Mouse (Mus musculus): ENCODE data around the gene Rrm1. TPM values are rescaled to one million over a fixed set of nuclear protein-coding genes. Genes with fewer than 3 reads are reported as not detected.
"Not testable (repeated sequence)": the region's sequence is repeated elsewhere in the genome, so short reads cannot be mapped to it uniquely, and the experiment has no call there.

The Rrm1 gene
- total RNA-seq, 4 experiments from 2014 or later, result 12.1 to 14.6 (median 13.2) TPM

- no peak for DNase-seq (ENCODE audit: low spot score in 2 of 2)
These were observed 35.9 kb downstream of the Rrm1 start for GRCm38 (mm10) chr7:102477377-102477776.

GRCm38 (mm10) chr7:102478425-102478824, 36.9 kb downstream of the Rrm1 start:
- no peak for DNase-seq (ENCODE audit: low spot score in 2 of 2)

DNA sequence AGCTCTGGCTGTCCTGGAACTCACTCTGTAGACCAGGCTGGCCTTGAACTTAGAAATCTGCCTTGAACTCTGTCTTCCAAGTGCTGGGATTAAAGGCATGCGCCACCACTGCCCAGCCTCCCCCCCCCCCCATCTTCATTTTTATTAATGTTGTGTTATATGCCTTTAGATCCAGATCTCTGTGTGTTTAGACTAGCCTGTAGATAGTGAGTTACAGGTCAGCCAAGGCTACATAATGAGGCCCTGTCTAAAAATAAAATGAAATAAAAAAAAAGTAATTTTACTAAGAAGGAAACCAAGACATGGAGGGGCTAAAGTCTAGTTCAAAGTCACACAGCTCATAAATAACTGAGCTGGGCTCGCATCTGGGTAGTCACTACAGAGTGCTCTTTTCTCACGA, 37.4 kb downstream of the Rrm1 start:
- DNase-seq (ENCODE audit: low spot score in 2 of 2), result no peak

GRCm38 (mm10) chr7:102479368-102480078, 38.0 kb downstream of the Rrm1 start:
- no peak for DNase-seq (ENCODE audit: low spot score in 2 of 2)

DNA sequence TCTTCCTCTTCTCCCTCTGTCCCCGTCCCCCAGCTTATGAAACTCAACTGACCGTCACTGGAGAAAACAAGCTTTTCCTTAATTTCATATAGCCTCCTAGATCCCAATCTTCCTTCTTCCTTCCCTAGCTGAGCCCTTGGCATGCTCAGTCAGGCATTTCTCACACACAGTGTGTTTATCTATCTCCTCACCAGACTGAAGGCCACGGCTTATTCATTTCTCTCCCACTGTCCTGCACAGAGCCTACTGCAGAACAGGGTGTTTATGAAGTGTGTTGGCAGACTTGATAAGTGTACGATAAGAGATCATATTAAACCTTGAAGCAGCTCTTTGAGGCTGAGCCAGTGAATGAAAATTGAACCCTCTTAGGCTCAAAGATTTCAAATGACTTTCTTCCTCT, 39.3 kb downstream of the Rrm1 start:
- DNase-seq (ENCODE audit: low spot score in 2 of 2), result no peak

DNA sequence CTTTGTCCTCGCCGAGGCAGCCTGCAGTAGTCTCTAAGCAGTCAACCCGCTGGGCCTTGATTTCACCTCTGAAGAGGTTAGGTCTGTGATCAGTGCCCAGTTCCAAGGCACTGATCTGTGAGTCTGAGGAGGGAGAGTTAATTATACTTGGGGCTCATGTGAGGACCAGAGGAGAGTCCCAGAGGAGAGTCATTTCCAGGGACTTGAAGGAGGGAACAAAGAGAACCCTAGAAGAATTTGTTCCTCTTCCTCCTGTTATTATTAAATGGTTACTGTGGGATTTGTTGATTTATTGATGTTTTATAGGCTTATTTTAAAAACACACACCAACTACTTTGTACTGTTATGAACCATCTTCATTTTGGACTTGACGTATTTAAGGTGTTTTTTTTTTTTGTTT, 40.1 kb downstream of the Rrm1 start, which contains the start of gene Olfr543:
Olfr543 (minus strand) TSS at position 101 of the 400 bp plus-strand sequence.
- DNase-seq (ENCODE audit: low spot score in 2 of 2), result no peak

- DNase-seq (ENCODE audit: low spot score in 2 of 2), result no peak
These were observed 42.2 kb downstream of the Rrm1 start for GRCm38 (mm10) chr7:102483665-102484064.

- not testable (repeated sequence) for DNase-seq (ENCODE audit: low spot score in 2 of 2)
These were observed 43.3 kb downstream of the Rrm1 start for GRCm38 (mm10) chr7:102484766-102485165.

- no peak for DNase-seq (ENCODE audit: low spot score in 2 of 2)
These were observed 44.6 kb downstream of the Rrm1 start for GRCm38 (mm10) chr7:102486105-102486504.

GRCm38 (mm10) chr7:102488161-102488560, 46.7 kb downstream of the Rrm1 start, which contains the start of gene Olfr544:
Olfr544 (minus strand) TSS chr7:102488313.
- DNase-seq (ENCODE audit: low spot score in 2 of 2), result no peak

DNA sequence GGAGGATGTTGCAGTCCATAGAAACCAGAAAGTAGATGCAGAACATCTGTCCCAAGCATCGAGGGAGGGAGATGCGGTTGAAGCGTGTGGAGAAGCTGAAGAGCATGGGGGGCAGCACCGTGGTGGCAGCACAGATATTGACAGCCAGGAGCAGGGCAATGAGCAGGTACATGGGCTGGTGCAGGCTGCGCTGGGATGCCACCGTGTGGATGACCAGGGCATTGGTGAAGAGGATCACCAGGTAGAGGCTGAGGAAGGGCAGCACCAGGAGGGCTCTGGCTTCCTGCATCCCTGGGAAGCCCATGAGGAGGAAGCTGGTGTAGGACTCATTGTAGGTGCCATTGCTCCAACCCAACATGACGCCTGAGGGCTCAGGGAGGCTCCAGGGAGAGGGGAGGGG, 52.9 kb downstream of the Rrm1 start:
- DNase-seq (ENCODE audit: low spot score in 2 of 2), result not testable (repeated sequence)

- no peak for DNase-seq (ENCODE audit: low spot score in 2 of 2)
These were observed 58.0 kb downstream of the Rrm1 start, which contains the start of gene Olfr545 for GRCm38 (mm10) chr7:102499473-102499872. Olfr545 (minus strand) TSS chr7:102499573.

DNA sequence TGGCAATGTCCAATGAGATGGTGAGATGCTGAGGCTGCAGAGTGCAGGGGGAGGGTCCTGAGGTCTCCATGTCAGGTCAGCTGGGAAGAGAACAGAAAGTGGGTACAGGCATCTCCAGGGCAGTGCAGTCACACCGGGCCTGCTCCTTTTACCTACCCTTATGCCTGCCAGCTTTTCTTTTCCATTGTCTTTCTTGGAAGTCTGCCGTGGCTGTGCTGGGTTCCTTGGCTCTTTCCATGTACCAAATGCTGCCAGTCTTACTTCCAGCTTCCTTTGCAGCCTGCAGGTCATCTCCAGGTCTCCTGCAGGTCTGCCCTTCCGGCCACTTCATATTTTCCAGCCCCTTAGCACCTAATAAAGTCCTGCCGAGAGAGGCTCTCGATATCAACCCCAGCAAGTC, 60.5 kb downstream of the Rrm1 start:
- DNase-seq (ENCODE audit: low spot score in 2 of 2), result no peak

- peak; percentile 33 to 64 for DNase-seq (ENCODE audit: low spot score in 2 of 2)
These were observed 65.4 kb downstream of the Rrm1 start for GRCm38 (mm10) chr7:102506848-102507247.

DNA sequence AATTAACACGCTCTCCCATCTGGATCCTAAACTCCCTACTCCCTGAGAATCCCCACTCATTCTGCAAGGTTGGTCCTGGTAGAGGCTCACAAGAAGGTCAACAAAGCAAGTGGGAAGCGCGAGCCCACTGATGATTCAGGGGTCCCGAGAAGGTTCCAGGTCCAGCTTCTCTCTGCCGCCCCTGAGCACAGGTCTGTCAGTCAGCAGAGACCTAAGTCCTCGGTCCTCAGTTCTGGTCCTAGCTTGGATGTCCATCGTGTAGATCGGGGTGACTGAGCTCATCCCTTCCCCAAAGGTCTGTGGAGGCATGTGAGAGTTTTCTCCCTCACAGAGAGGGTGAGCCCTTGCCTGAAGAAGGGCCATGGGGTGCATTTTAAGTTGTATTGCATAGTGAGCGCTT, 66.6 kb downstream of the Rrm1 start:
- no peak for DNase-seq (ENCODE audit: low spot score in 2 of 2)

- DNase-seq (ENCODE audit: low spot score in 2 of 2), result no peak
These were observed 67.2 kb downstream of the Rrm1 start for GRCm38 (mm10) chr7:102508666-102509065.

GRCm38 (mm10) chr7:102509726-102510125, 68.2 kb downstream of the Rrm1 start:
- no peak for DNase-seq (ENCODE audit: low spot score in 2 of 2)

DNA sequence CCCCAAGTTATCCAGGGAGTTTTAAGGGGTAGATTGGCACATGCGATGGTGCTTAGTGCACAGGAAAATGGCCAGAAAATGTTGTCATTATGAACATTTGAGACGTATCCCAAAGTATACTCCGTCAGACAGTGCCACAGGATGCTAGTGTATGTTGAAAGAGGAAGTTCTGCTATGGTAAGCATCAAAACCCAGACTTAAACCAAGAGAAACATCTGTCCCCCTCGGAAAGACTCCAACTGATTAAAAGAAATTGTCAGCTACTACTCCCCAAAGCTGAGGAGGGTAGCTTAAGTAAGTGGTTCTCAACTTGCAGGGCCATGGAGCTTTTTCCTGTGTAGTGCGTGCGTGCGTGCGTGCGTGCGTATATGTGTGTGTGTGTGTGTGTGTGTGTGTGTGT, 70.4 kb downstream of the Rrm1 start:
- no peak for DNase-seq (ENCODE audit: low spot score in 2 of 2)

GRCm38 (mm10) chr7:102512814-102513435, 71.4 kb downstream of the Rrm1 start:
- DNase-seq (ENCODE audit: low spot score in 2 of 2), result peak; percentile 59 to 85

DNA sequence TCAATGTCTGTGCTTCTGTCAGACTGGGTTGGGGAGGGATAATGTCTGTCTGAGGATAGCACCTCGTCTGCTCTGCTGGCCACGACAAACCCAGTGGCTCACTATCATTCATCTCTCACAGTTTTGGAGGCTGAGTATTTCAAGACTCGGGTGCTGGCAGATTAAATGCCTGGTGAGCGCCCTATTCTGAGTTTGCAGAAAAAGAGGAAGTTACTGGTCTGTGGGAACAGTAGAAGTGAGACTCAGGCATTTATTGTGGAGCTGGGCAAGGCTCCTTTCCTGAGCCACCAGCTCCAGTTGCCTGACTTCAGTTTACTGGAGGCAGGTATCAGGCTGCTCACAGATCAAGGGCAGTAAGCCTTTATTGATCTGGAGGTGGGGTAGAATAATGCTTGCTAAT, 72.6 kb downstream of the Rrm1 start:
- DNase-seq (ENCODE audit: low spot score in 2 of 2), result no peak

- DNase-seq (ENCODE audit: low spot score in 2 of 2), result no peak
These were observed 75.0 kb downstream of the Rrm1 start for GRCm38 (mm10) chr7:102516261-102517050.

DNA sequence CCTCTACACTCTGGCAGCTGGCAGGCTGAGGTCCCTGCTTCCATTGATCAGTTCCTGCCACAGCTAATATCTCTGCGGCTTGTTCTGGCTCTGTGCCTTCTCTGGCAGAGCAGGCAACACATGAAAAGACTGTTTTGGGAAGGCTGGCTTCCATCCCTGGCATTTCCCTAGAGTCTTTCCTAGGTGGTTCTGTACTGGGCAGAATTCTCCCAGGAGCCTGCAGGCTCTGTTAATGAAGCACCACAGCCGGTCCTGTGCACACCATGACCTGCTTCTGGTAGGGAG, 75.5 kb downstream of the Rrm1 start:
- no peak for DNase-seq (ENCODE audit: low spot score in 2 of 2)
